ENCODE assay signal across 9 mouse cellular contexts in the genomic region with DNA sequence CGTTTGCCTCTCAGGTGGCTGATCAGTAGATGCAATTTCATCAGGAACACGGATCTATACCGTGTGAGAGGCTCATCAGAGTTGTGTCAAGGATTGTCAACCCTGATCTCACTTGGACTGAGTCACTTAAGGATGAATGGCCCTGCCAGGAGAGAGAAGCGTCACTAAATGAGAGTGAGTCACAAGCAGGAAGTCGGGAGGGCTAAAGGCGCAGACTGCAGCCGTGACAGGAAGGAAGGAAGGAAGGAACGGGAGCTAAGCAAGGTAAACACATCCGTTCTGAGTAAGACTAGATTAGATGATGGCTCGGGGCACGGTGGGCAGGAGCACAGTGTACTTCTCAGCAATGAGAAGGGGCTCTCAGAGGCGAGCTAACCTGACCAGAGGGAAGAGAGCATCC. TPM values are rescaled to one million over a fixed set of nuclear protein-coding genes. Genes with fewer than 3 reads are reported as not detected.
DNase-seq lines count a peak whose midpoint lies in the region; ATAC-seq and TF ChIP-seq lines count a peak whose summit lies in the region.
"Had no signal": no experiment of that assay in that cellular context is flagged by ENCODE, and none has a peak within 500 bp of the region (broad histone marks: within the 10 kb centered on the region; RNA-seq: fewer than 3 reads in every experiment).

No protein-coding gene starts in this region.

- H3K4me3 ChIP-seq in layer of hippocampus, adult 2 months, result no peak overlapping the region

- ATAC-seq in megakaryocyte progenitor cell, adult 5-6 weeks (replicated peaks; ENCODE audit: poor library complexity), result peak; percentile 88

- H3K27ac ChIP-seq in layer of hippocampus, adult 2 months, result no peak overlapping the region

- intact Hi-C loops in gastrocnemius, postnatal 36 days (cut with DNase I), result no loop called here

- DNase-seq in heart, adult 11 months, result peak; percentile 89
- no peak for DNase-seq in heart, adult 9 months (ENCODE audit: low spot score in 2 of 2)
- DNase-seq in 3134 (ENCODE audit: extremely low read depth, insufficient read length, low spot score), result peak; percentile 71
- peak; percentile 66 to 68 for DNase-seq in adrenal gland, postnatal 36 days
- DNase-seq in layer of hippocampus, adult 2 months (ENCODE audit: low spot score in 2 of 2), result no peak
- DNase-seq in embryo, embryonic 11 days, result no peak
- no peak for DNase-seq in gastrocnemius, postnatal 36 days
- DNase-seq: cerebellum, adult 18-20 months had no signal

- TF ChIP-seq CTCF in layer of hippocampus, adult 2 months (conservative IDR thresholded peaks at IDR 0.05), result no peak

RNA-seq across cellular contexts. Expression of a gene that starts 14.7 kb away (rescaled TPM):
- total RNA-seq in adrenal gland, postnatal 36 days (2021), result 10 to 100 TPM; 33.2 to 37.1 TPM
- 22.3 and 28.9 TPM in 2 replicates for total RNA-seq in megakaryocyte progenitor cell, adult 5-6 weeks (2015)
- 27.4 and 27.6 TPM in 2 replicates for total RNA-seq in megakaryocyte progenitor cell, adult 5-6 weeks (2017)
- total RNA-seq in layer of hippocampus, adult 2 months (2021), result 10 to 100 TPM; 55.5 to 57.0 TPM
- 1 to 10 TPM; 3.1 to 3.2 TPM for total RNA-seq in gastrocnemius, postnatal 36 days (2021)

RNA-seq across cellular contexts. Expression of a gene that starts 54.3 kb away (rescaled TPM):
- 10 to 100 TPM; 79.0 to 87.5 TPM for total RNA-seq in adrenal gland, postnatal 36 days (2021)
- total RNA-seq in megakaryocyte progenitor cell, adult 5-6 weeks (2015), result 79.2 and 89.9 TPM in 2 replicates
- total RNA-seq in megakaryocyte progenitor cell, adult 5-6 weeks (2017), result 78.3 and 107 TPM in 2 replicates
- total RNA-seq in layer of hippocampus, adult 2 months (2021), result 10 to 100 TPM; 88.2 to 89.9 TPM
- 10 to 100 TPM; 23.6 to 28.8 TPM for total RNA-seq in gastrocnemius, postnatal 36 days (2021)

Comparison
In these comparisons a context has a peak if more than half of its experiments do, and no peak if none do; other contexts are left out.
1. DNase-seq: peak in heart, adult 11 months (single experiment), 3134 (single experiment) and adrenal gland, postnatal 36 days (2 of 2); none in heart, adult 9 months (0 of 2), layer of hippocampus, adult 2 months (0 of 2), embryo, embryonic 11 days (single experiment) and gastrocnemius, postnatal 36 days (0 of 2).
2. RNA of a gene that starts 14.7 kb away (total RNA-seq): 55.5 to 57.0 TPM in layer of hippocampus, adult 2 months, 33.2 to 37.1 TPM in adrenal gland, postnatal 36 days and 22.3 to 28.9 TPM in megakaryocyte progenitor cell, adult 5-6 weeks; 3.1 to 3.2 TPM in gastrocnemius, postnatal 36 days; every median in the first group is over 4 times any median in the second.